Mouse (Mus musculus) thymus, postnatal 14 days (tissue): ENCODE results near the gene Qrsl1.
A peak's percentile ranks its signal among the peaks of the same experiment; 100 is the strongest.
"Not testable (repeated sequence)": the region's sequence is repeated elsewhere in the genome, so short reads cannot be mapped to it uniquely, and the experiment has no call there.

Experiments used
- DNase-seq: peaks from one replicate; pipeline ENCODE4 v3.0.0; 2021

Gene Qrsl1

DNA sequence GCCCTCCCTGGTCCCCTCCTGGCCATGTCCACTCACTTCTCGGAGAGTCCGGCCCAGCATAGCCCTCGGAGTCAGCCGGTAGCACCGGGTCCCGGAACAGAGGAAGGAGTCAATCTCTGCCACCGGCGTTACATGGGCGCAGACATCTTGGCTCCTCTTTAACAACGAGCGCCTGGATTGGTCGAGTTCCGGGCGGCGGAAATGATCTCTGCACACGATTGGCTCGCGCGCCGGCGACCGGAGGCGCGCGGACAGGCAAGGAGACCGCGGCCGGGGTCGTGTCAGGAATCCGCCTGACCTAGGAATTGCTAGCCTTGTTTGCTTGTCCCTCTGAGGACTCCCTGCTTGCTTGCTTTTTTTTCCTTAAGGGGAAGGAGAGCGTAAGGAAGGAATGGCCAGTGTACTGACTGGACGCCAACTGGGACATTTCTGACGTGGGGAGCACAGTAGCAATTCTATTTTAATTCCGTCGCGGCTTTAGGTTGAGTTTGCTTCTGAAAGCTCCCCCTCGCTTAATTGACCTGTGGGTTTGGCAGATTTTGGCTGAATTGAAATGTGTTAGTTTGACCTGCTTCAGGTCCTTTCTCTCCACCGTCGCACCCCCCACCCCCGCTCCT is at the start of gene Qrsl1, which contains the start of gene Rtn4ip1:
TSS of gene Qrsl1 (minus strand) at position 168 of the 617 bp plus-strand sequence.
TSS of gene Rtn4ip1 (plus strand) at position 230 of the 617 bp plus-strand sequence.
- DNase-seq, result peak; percentile 93

DNA sequence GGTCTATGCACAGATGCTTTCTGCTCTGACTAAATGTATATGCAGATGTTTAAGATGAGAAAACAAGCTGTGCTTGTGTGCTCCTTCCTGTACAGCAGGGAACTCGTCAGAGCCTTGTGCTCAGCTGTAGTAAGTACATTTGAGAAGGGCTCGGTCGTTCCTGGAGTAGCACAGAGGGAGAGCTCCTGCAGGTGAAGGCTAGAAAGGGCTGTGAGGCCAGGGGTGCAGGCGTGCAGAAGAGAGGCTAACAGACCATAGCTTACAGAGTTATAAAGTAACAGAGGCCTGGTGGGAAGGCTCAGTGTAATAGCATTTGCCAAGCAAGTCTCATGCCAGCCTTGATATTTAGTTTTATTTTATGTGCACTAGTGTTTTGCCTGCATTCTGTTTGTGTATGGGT is 43.9 kb upstream of the Qrsl1 start:
- no peak for DNase-seq

DNA sequence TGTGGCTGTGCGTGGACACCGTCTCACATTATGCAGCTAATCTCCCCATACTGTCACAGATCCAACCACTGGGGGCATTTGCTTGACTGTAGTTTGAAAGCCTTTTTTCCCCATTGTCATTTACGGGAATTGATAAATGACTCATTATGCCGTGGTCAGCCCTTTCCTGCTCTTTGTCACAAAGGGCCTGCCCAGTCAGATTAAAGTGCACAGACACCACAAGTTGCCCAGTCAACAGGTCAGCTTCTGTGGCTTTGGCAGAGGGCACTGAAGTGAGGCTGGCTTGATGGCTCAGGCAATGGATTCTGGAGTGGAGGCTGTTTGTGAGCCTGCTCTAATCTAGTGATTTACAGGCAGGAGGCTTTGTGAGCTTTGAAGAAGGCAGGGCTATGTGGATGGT is 42.2 kb upstream of the Qrsl1 start:
- no peak for DNase-seq

DNA sequence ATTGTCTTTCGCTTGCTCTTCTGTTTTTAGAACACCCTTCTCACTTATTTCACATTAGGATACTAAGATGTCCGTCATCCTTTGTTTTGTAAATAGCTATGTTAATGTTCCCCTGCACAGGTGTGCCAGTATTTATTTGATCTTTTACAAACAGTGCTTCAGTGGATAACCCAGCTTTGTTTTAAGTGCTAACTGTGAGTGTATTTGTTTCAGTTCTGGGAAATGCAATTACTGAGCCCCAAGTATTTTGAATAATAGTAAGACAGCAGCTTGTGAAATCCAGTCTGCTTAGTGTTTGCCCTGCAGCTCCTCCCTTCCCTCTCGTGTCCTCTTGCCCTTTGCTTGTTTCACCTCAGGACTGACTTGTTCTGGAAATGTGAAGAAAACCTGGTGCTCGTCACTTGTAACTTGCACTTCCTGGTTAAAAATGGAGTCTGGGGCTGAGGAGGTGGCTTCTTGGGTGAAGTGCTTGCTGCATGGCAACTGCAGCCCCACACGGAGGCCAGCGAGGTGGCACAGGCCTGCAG is 37.7 kb upstream of the Qrsl1 start:
- no peak for DNase-seq

DNA sequence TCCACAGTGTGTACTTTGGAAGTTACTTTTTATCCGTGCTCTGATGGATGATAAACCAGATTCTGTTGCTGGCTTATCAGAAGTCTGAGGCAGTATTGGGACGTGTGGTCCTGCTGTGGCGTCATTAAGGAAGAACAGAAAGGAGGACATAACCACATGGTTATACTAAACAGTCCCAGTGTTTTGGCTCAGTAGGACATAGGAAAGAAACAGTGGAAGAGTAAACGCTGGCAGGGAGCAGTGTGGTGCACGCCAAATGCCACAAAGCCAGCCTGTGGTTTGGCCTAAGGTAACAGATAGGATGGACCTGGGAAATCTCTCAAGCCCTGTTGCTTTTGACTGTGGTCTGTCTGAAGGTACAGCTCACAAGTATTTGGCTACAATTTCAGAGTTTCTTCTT is 27.1 kb upstream of the Qrsl1 start:
- no peak for DNase-seq

DNA sequence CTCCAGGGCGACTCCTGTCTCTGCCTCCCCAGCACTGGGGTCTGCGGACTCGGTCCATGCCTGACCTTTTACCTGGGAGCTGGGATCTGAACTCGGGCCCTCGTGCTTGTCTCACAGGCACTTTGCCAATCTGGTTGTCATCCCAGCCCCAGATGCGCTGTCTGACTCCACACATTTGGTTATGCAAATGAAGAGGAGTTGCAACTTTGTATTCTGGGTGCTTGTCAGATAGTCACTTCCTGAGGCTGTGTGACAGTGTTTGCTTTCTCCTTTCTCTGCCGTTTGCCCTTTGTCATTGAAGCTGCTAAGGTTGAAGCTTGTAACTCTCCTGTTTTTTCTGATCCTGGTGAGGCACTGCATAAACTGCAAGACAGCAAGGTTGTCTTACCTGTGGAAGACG is 26.2 kb upstream of the Qrsl1 start:
- DNase-seq, result no peak

DNA sequence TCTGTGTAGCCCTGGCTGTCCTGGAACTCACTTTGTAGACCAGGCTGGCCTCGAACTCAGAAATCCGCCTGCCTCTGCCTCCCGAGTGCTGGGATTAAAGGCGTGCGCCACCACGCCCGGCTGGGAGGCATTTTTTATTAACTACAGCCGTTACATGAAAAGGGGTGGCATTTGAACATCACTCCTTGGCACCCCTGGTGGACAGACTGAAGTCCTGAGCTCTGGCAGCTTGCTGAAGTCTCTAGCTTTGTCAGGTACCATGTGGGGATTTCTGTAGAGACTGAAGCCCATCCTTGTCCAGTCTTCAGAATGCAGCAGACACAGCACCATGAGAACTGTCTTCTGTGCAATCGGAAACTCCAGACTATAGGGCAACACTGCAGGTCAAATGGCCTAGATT is 24.2 kb upstream of the Qrsl1 start:
- not testable (repeated sequence) for DNase-seq

DNA sequence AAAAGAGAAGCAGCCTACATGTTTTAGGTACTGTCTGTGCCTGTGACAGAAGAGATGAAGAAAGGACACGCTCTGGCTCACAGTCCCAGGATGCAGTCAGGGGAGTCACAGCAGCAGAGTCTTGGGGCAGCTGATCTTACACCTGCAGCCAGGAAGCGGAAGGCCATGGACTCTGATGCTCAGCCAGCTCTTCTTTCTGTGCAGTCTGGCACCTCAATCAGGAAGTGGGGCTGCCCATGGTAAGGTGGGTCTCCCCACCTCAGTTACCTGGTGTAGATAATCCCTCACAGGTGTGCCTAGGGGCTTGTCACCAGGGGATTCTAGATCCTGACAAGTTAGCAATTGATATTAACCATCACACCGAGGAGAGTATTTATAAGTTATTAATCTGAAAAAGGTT is 21.6 kb upstream of the Qrsl1 start:
- no peak for DNase-seq

DNA sequence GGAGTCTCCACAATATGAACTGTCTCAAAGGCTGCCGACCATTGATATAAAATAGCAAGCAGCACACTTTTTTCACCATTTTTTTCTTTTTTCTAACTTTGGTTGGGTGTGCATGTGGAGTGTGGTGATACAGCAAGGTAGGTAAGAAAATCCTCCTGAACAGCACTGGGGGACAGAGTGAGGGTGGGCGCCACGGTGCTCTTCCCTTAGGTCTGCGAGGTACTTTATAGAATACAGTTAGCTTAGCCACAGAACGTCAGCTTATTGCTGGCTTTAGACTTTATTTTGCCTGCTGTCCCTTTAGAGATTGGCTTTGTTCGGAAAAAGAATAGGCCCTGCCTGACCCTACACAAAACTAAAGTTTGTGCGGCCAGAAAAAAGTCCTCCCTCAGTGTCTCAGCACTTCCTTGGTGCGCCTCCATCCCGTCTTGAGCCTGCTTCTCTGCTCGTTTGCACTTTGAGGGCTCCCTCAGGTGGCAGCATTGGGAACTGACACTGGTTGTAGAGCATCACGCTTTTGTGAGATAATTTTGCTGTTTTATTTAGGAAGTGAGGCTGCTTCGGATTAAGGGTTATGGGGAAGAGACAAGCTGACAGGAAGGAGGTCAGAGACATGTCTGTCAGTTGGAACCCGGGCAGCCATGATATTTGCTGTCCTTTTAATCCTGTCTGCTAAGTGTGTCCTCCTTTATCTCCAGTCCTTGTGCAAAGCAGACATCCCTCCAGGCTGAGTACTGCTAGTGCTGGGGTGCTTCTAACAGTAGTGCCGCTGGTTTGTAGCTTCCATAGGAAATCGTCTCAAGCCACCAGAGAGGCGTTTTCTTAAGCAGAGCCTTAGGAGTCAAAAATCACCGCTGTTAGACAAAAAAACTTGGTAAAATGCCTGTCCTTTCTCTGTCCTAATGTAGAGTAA is 17.4 kb upstream of the Qrsl1 start:
- DNase-seq, result peak; percentile 89

DNA sequence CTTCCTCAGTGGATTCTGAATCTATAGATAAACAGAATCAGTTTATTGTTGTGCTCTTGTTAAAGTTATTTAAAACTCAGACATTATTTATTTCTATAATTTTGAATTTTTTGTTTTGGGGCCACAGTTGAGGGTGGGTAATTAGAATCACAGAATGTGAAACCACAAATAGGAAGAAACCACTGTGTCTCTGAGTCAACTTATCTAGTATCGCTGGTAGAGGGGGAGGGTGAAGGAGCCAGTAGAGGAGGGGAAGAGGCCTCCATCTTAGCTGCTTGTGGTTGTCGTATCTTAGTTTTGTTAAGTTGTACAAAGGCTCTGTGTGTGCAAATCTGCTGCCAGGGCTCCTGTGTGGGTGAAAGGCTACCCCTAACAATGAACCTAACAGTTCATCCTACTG is 15.2 kb upstream of the Qrsl1 start:
- DNase-seq, result no peak

DNA sequence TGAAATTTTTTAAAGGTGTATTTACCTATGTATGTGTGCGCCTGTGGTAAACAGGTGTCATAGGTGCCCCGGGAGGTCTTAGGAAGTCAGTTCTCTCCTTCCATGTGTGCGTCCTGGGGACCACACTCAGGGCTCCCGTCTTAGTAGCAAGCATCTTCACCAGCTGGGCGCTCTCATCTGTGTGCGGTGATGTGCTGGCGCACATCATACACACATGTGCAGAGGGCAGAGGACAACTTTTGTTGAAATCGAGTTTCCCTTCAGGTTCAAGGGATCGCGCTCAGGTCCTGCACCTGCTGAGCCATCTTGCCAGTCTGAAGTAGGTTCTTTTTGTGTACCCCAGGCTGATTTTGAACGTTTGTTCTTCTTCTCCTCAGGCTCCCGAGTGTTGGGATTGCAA is 14.6 kb upstream of the Qrsl1 start:
- DNase-seq, result no peak

DNA sequence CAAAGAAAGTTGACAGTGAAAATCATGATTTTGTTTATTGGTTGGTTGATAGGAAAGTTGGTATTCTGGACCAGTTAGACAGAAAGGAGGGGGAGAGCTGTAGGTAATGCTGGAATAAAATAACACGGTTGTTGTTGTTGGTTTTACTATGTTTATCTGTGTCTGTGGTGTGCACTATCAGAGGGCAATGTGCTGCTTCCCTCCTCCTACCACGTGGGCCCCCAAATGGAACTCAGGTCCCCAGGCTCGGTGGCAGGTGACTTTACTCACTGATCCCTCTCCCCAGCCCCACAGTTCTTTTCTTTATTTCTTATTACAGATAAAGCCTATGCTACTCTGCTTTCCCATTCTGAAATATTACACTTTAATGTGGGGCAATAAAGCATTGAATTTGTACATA is 10.7 kb upstream of the Qrsl1 start:
- no peak for DNase-seq

DNA sequence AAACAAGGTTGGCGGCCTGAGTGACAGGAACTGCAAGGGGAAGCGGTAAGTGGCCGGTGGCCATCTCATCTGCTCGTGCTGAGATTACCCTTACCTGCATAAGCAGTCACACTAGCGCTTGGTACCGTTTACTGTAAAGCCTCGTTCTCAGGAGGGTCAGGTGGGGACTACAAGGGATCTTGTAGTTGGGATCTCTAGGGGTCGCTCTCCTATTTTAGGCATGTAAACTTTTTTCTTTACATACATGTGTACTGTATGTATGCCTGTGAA is 9.3 kb upstream of the Qrsl1 start:
- DNase-seq, result no peak

DNA sequence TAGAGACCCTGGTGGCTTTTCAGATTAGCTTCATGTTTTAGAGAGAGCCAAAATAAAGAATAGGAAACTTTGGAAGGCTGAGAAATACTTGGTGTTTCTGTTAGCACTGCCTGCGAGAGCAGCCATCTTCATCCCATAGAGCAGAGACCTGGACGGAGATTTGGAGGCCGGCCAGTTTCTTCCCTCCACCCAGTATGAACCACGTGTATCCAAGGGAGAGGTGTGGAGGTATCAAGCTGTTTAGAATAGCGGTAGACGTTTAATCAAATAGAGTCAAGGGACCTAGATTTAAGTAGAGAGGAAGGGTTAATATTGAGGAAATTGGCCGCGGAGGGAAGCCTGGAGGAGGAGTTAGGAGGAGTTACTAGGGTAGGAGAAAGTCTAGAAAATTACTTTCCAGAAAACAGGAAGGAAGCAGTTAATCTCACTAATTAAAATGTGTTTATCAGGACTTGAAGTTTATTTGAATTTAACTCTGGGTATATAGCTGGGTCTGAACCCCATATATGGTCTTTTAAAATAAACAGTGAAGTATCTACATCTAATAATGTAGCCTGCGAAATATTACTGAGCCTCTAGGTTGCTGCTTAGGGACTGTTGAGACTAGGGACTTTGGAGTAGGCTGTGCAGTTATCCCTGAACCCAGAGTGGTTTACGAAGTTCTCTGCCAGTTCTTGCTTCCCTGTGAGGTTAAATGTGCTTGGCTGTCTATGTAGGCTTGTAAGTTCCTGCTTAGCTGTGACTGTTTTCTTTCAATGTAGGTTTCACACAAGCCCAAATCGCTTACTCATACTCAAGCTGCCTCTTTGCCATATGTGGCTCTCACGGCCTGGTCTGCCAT is 8.7 kb upstream of the Qrsl1 start:
- no peak for DNase-seq

DNA sequence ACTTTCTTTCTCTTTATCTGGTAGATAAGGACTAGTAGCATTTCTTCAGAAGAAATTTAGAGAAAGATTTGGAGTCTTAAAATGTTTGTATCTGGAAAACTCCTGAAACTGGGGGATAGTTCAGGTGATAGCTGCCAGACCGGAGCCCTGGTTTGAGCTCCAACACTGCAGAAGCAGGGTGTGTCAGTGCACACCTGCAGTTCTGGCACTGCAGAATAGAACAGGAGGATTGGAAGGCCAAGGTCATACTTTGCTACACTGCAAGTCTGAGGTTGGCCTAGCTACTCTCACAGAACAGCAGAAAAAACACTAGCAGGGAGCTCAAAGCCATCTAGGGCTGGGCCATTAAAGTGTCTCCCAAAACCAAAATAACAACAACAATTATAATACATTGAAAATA is 3.0 kb upstream of the Qrsl1 start:
- DNase-seq, result no peak

DNA sequence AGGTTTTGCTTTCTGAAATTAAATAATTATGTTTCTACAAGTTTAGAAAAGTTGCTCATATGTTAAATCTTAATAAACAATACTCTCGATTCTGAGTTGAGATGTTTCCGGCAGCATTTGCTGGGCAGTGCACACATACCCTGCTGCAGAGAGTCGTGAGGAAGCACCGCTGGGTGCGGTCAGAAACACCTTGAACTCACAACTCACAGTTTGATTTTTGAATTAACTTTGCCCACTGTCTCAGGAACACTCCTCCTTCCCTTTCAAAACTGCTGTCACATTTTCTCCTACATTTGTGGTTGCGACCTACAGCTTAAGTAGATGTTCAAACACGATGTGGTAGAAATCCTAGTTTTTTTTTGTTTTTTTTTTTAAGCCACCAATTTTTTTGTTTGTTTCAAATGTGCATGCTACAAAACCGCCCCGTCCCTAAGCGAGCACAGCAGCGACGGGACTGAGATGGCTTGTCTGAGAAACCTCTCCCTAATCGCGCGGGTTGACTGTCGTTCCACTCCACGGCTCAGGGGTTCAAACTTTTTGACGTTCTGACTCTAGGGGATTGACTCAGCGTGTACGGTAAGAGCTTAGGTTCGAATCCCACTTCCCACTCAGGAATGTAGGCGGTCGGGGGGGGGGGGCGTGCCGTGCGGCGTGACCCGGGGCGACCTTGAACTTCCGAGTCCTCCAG is 518 bp downstream of the Qrsl1 start:
- DNase-seq, result peak; percentile 16

DNA sequence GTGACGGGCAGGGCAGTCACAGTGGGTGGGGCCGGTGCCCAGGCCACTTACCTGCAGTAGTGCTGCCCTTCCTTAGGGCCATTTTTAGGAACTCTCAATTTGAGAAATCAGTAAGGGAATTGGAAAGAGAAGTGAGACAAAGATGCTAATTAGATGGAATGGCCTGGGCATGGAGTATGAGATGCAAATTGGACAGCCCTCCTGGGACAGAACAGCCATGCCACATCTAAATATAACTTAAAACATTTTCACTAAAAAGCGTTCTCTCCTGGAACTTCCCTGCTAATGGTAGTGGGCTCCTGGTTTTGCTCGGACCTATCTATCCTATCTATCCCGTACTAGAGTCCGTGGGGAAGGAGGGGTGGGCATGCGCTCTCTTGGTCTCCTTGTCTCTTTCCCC is 3.3 kb downstream of the Qrsl1 start:
- DNase-seq, result no peak

DNA sequence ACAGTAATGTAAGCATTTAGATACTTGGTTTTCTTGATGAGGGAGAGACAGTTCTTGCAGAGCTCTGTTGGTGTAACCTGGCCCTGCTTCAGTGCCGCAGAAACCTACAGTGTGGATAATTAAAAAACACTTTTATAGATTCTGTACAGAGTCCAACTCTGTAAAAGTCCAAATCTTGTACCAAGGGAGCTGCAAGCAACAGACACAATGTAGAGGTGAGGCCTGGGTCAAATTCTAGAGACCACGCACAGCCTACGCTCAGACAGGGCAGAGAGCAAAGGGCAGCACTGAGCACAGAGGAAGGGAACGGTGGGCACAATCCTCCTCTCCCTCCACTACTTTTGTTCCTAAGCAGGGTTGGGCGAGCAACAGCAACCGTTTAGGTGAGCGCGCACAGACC is 5.5 kb downstream of the Qrsl1 start:
- DNase-seq, result no peak

DNA sequence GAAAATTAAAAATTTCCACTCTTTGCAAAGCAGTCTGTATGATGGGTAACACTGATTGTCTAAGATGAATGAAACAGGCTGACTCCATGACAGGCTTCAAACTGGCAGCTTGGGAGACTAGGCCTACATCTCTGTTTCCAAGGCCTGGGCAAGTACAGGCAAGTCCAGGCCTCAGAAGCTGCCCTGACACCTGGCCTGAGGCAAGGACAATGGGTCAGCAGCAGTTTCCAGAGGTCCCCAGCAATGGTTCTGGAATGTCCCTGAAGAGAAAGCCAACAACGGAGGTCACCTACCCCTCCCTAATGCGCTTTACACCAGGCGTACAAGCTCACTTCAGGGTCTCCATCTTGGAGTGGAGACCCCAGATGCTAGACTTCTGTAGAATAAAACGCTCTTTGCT is 8.6 kb downstream of the Qrsl1 start:
- DNase-seq, result no peak

DNA sequence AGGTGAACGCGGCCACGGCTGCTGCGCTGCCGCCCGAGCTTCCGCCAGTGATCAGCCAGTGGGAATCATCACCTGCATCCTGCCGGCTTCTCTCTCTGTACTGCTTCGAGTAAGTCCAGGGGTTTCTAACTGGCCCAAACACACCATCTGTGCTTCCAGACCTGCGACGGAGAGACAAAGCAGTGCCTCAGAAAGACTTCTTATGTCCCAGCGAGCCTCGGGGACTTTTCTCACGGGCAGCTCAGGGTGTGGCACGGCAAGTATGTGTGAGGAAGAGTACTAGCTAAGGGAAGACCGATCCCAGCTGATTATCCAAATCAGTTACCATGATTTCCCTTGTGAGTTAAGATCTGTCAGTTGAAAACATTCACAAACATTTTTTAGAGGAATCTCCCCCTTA is 12.6 kb downstream of the Qrsl1 start:
- no peak for DNase-seq

DNA sequence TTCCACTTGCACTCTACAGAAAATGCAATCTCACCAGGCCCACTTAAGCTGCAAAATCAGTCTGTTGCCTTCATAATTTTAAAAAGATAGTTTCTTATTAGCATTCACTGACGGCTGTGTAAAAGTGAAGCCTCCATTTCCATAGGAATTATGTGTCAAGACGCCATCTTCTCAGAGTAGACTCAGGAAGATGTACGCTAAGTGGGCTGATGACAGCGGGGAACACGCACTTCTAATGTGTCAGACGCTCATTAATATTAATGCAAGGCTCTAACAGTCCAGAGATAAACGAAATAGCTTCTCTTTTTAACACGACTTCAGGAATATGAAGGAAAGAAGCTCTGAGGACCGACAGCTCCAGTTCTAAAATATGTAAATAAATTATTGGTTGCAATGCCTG is 13.9 kb downstream of the Qrsl1 start:
- DNase-seq, result no peak

DNA sequence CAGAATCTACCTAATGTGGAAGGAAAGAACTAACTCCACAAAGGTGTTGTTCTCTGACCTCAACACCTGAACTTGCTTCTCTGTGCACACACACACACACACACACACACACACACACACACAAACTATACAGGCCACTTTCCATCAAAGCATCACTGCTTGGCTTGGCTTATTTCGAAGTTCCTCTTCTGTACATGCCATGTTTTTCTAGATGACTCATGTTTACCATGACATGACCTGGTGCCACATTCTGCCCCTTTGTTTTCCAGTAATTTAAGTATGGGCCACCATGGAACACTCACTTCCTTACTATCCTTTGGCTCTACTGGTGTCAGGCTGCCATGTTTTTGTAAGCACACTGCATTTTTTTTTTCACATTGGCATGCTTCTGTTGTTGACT is 30.1 kb downstream of the Qrsl1 start:
- DNase-seq, result no peak

DNA sequence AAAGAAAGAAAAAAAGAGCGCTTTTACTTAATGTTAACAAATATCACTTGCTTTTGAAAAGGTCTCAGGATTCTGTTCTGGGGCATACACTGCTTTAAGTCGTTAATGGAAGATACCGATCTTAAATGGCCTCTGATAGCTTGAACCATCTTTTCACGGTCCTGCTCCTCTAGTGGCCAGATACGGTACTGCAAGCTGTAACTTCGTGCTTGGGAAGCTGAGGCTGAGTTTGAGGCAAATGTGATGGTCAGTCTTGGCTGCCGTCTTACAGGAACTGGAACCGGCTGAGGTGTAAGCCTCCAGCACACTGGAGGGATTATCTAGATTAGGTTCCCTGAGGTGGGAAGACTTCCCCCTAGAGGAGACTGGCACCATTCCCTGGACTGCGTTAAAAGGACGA is 30.8 kb downstream of the Qrsl1 start:
- DNase-seq, result peak; percentile 51
